Mouse (Mus musculus): ENCODE measurements around the gene AU021092.
"Not testable (repeated sequence)": the region's sequence is repeated elsewhere in the genome, so short reads cannot be mapped to it uniquely, and the experiment has no call there.

- not testable (repeated sequence) for TF ChIP-seq CTCF (IDR thresholded peaks at IDR 0.05); POLR2A (IDR thresholded peaks at IDR 0.05; ENCODE audit: insufficient read depth, low read depth, low read length)
Measured at GRCm38 (mm10) chr16:5226534-5226933, 4.4 kb upstream of the AU021092 start.
